Mouse (Mus musculus) liver, embryonic 14.5 days (tissue): ENCODE measurements at regions not wholly inside any gene's neighbourhood (a gene's known extent, or its start where the extent isn't known, plus 50 kb on each side); places are given as distances from the start of the nearest gene placed in this dataset.

Experiments used
- CTCF ChIP-seq: IDR thresholded peaks from 2 replicates; pipeline ENCODE4 v1.5.1; 2016; ENCODE audit warnings: antibody characterized with exemption, low read depth, control low read depth
- EP300 ChIP-seq: IDR thresholded peaks from 2 replicates; pipeline ENCODE4 v1.6.1; 2016; ENCODE audit warnings: antibody characterized with exemption, low read depth

- TF ChIP-seq EP300 (no peak), CTCF (no peak)
Observed at GRCm38 (mm10) chr9:93170071-93170470, 628.0 kb downstream of the Plod2 start.
